Mouse (Mus musculus) lung, embryonic 16.5 days (tissue): ENCODE measurements around the gene Abcf2. TPM values are rescaled to one million over a fixed set of nuclear protein-coding genes. Genes with fewer than 3 reads are reported as not detected.

ENCODE experiments used
- ATAC-seq: fragments of 200-750 bp; cut with Nextera tagmentation; 2 replicates; pipeline ENCODE4 v1.8.0; 2017; ENCODE audit warnings: low read depth, mild to moderate bottlenecking, moderate library complexity
- H3K27ac ChIP-seq: fragments of 300-500 bp; sonication (generic); 2 replicates; pipeline ENCODE4 v1.5.1; 2014; ENCODE audit warnings: mild to moderate bottlenecking, control low read depth, low read length
- H3K27me3 ChIP-seq: fragments of 300-500 bp; sonication (generic); 2 replicates; pipeline ENCODE4 v1.6.1; 2014; ENCODE audit warnings: low read depth, low read length, mixed read lengths; ENCODE audit not compliant: control insufficient read depth, insufficient read depth
- H3K36me3 ChIP-seq: fragments of 300-500 bp; sonication (generic); 2 replicates; pipeline ENCODE4 v1.6.1; 2014; ENCODE audit warnings: low read length; ENCODE audit not compliant: control insufficient read depth, insufficient read depth
- H3K4me1 ChIP-seq: fragments of 300-500 bp; sonication (generic); replicated peaks from 2 replicates; pipeline ENCODE4 v1.6.1; 2014; ENCODE audit warnings: low read length, mixed read lengths; ENCODE audit not compliant: control insufficient read depth, insufficient read depth
- H3K4me2 ChIP-seq: fragments of 300-500 bp; sonication (generic); 2 replicates; pipeline ENCODE4 v1.6.1; 2014; ENCODE audit warnings: low read depth, low read length, control low read depth
- H3K4me3 ChIP-seq: fragments of 300-500 bp; sonication (generic); 2 replicates; pipeline ENCODE4 v1.5.1; 2014; ENCODE audit warnings: mild to moderate bottlenecking, low read length, control low read depth
- H3K9ac ChIP-seq: fragments of 300-500 bp; sonication (generic); 2 replicates; pipeline ENCODE4 v1.6.1; 2014; ENCODE audit warnings: low read length, control low read depth
- H3K9me3 ChIP-seq: fragments of 300-500 bp; sonication (generic); 2 replicates; pipeline ENCODE4 v1.6.1; 2016; ENCODE audit warnings: low read length; ENCODE audit not compliant: control insufficient read depth
- WGBS: fragments of 180-500 bp; shearing (Covaris S2); extraction: QIAGEN DNeasy Blood & Tissue Kit; methylation state at CpG from one replicate; pipeline ENCODE4 v1.1.7; 2014; 5-methylcytosine and 5-hydroxymethylcytosine counted together
- polyA plus RNA-seq: library from polyadenylated mRNA; unstranded; fragments of >200 nt; fragmentation: Nextera tagmentation; extraction: Ambion mirVana; gene quantifications from 2 replicates; pipeline ENCODE4 v1.2.1, GENCODE M21; 2015

Gene Abcf2
- polyA plus RNA-seq, 1 experiment from 2014 or later, result 93.4 TPM

- no peak overlapping the region for H3K4me2 ChIP-seq
- 79% methylated on average over 22 of the region's 22 CpGs for WGBS
- no peaks in the 10 kb centered on the region for H3K36me3 ChIP-seq
- no peak for ATAC-seq
- no peak overlapping the region for H3K4me3 ChIP-seq
- peaks cover 2% of the 10 kb centered on the region; the same call in 1 of the 2 replicates for H3K27me3 ChIP-seq
- no peak overlapping the region for H3K27ac ChIP-seq
- peaks cover 12% of the 10 kb centered on the region for H3K4me1 ChIP-seq
- H3K9me3 ChIP-seq, result no peaks in the 10 kb centered on the region
- H3K9ac ChIP-seq, result no peak overlapping the region
These were observed 37.5 kb downstream of the Abcf2 start for GRCm38 (mm10) chr5:24539571-24540296.

GRCm38 (mm10) chr5:24537618-24538017 is 39.6 kb downstream of the Abcf2 start:
- Histone ChIP-seq H3K9ac (no peak overlapping the region), H3K9me3 (no peaks in the 10 kb centered on the region), H3K4me2 (no peak overlapping the region), H3K4me1 (peaks cover 12% of the 10 kb centered on the region), H3K4me3 (no peak overlapping the region), H3K36me3 (no peaks in the 10 kb centered on the region), H3K27ac (no peak overlapping the region), H3K27me3 (peaks cover 2% of the 10 kb centered on the region; the same call in 1 of the 2 replicates)
- 52% methylated on average over 16 of the region's 16 CpGs for WGBS
- no peak for ATAC-seq

- Histone ChIP-seq H3K27ac (no peak overlapping the region), H3K9ac (no peak overlapping the region), H3K27me3 (peaks cover 6% of the 10 kb centered on the region; the same call in 1 of the 2 replicates), H3K9me3 (no peaks in the 10 kb centered on the region), H3K36me3 (no peaks in the 10 kb centered on the region), H3K4me3 (no peak overlapping the region), H3K4me2 (no peak overlapping the region), H3K4me1 (peaks cover 12% of the 10 kb centered on the region)
- 80% methylated on average over 5 of the region's 5 CpGs for WGBS
- no peak for ATAC-seq
These were observed 40.8 kb downstream of the Abcf2 start for GRCm38 (mm10) chr5:24536511-24536910.

GRCm38 (mm10) chr5:24535731-24536130 is 41.5 kb downstream of the Abcf2 start:
- Histone ChIP-seq H3K9me3 (no peaks in the 10 kb centered on the region), H3K4me3 (no peak overlapping the region), H3K4me1 (peaks cover 5% of the 10 kb centered on the region), H3K27ac (no peak overlapping the region), H3K36me3 (no peaks in the 10 kb centered on the region), H3K27me3 (peaks cover 9% of the 10 kb centered on the region; the same call in 1 of the 2 replicates), H3K4me2 (no peak overlapping the region), H3K9ac (no peak overlapping the region)
- WGBS, result 68% methylated on average over 3 of the region's 3 CpGs
- ATAC-seq, result no peak

GRCm38 (mm10) chr5:24534292-24534691 is 43.0 kb downstream of the Abcf2 start:
- Histone ChIP-seq H3K4me1 (no peaks in the 10 kb centered on the region), H3K9ac (no peak overlapping the region), H3K27me3 (peaks cover 17% of the 10 kb centered on the region), H3K36me3 (no peaks in the 10 kb centered on the region), H3K27ac (no peak overlapping the region), H3K4me3 (no peak overlapping the region), H3K9me3 (no peaks in the 10 kb centered on the region), H3K4me2 (no peak overlapping the region)
- ATAC-seq, result no peak
- 47% methylated on average over 5 of the region's 5 CpGs for WGBS

- 50% methylated on average over 11 of the region's 11 CpGs for WGBS
- Histone ChIP-seq H3K4me3 (no peak overlapping the region), H3K36me3 (no peaks in the 10 kb centered on the region), H3K27ac (no peak overlapping the region), H3K27me3 (peaks cover 26% of the 10 kb centered on the region), H3K4me2 (no peak overlapping the region), H3K9me3 (no peaks in the 10 kb centered on the region), H3K9ac (no peak overlapping the region), H3K4me1 (no peaks in the 10 kb centered on the region)
- no peak for ATAC-seq
These were observed 43.9 kb downstream of the Abcf2 start for GRCm38 (mm10) chr5:24533391-24533790.

GRCm38 (mm10) chr5:24530042-24530689 is 47.1 kb downstream of the Abcf2 start:
- Histone ChIP-seq H3K9me3 (no peaks in the 10 kb centered on the region), H3K9ac (no peak overlapping the region), H3K27ac (no peak overlapping the region), H3K4me3 (no peak overlapping the region), H3K36me3 (no peaks in the 10 kb centered on the region), H3K4me2 (no peak overlapping the region), H3K4me1 (peaks cover 12% of the 10 kb centered on the region), H3K27me3 (peaks cover 55% of the 10 kb centered on the region)
- ATAC-seq, result peak; percentile 62
- WGBS, result 18% methylated on average over 24 of the region's 24 CpGs

- H3K27me3 ChIP-seq, result peaks cover 79% of the 10 kb centered on the region
- no peak overlapping the region for H3K4me3 ChIP-seq
- WGBS, result 17% methylated on average over 6 of the region's 6 CpGs
- no peak overlapping the region for H3K27ac ChIP-seq
- no peak overlapping the region for H3K9ac ChIP-seq
- ATAC-seq, result no peak
- H3K36me3 ChIP-seq, result no peaks in the 10 kb centered on the region
- peaks cover 12% of the 10 kb centered on the region for H3K4me1 ChIP-seq
- H3K4me2 ChIP-seq, result no peak overlapping the region
- H3K9me3 ChIP-seq, result no peaks in the 10 kb centered on the region
These were observed 49.5 kb downstream of the Abcf2 start for GRCm38 (mm10) chr5:24527780-24528179.

- peaks cover 12% of the 10 kb centered on the region for H3K4me1 ChIP-seq
- no peaks in the 10 kb centered on the region for H3K9me3 ChIP-seq
- peaks cover 88% of the 10 kb centered on the region for H3K27me3 ChIP-seq
- H3K9ac ChIP-seq, result peak within 1 kb of the TSS; percentile 26; the same call in 1 of the 2 replicates
- ATAC-seq, result peak; percentile 56
- peak within 1 kb of the TSS; percentile 46 for H3K4me3 ChIP-seq
- under 1% methylated on average over 43 of the region's 49 CpGs for WGBS
- no peaks in the 10 kb centered on the region for H3K36me3 ChIP-seq
- peak within 1 kb of the TSS; percentile 82 for H3K4me2 ChIP-seq
- H3K27ac ChIP-seq, result no peak within 1 kb of the TSS
These were observed 50.4 kb downstream of the Abcf2 start, which contains the start of gene Gbx1 for GRCm38 (mm10) chr5:24526889-24527230. TSS of gene Gbx1 (minus strand) at chr5:24527202.
